Mouse (Mus musculus) limb, embryonic 13.5 days (tissue): ENCODE data around the gene Cd300lf. TPM values are rescaled to one million over a fixed set of nuclear protein-coding genes. Genes with fewer than 3 reads are reported as not detected.

Experiments
- ATAC-seq: fragments of 200-750 bp; cut with Nextera tagmentation; 2 replicates; pipeline ENCODE4 v1.8.0; 2017; ENCODE audit warnings: low read depth, moderate number of reproducible peaks, moderate TSS enrichment; ENCODE audit not compliant: low FRiP score
- H3K27ac ChIP-seq: fragments of 300-500 bp; sonication (generic); 2 replicates; pipeline ENCODE4 v1.5.1; 2015; ENCODE audit warnings: inconsistent platforms, mild to moderate bottlenecking, moderate library complexity
- H3K27me3 ChIP-seq: fragments of 300-500 bp; sonication (generic); 2 replicates; pipeline ENCODE4 v1.6.1; 2015; ENCODE audit warnings: mild to moderate bottlenecking, inconsistent platforms
- H3K36me3 ChIP-seq: fragments of 300-500 bp; sonication (generic); 2 replicates; pipeline ENCODE4 v1.6.1; 2015; ENCODE audit warnings: inconsistent platforms, mild to moderate bottlenecking, moderate library complexity
- H3K4me1 ChIP-seq: fragments of 300-500 bp; sonication (generic); 2 replicates; pipeline ENCODE4 v1.6.1; 2015; ENCODE audit warnings: inconsistent platforms
- H3K4me2 ChIP-seq: fragments of 300-500 bp; sonication (generic); replicated peaks from 2 replicates; pipeline ENCODE4 v1.6.1; 2015; ENCODE audit warnings: inconsistent platforms, mild to moderate bottlenecking, moderate library complexity
- H3K4me3 ChIP-seq: fragments of 300-500 bp; sonication (generic); 2 replicates; pipeline ENCODE4 v1.5.1; 2015; ENCODE audit warnings: moderate library complexity, mild to moderate bottlenecking, inconsistent platforms
- H3K9ac ChIP-seq: fragments of 300-500 bp; sonication (generic); 2 replicates; pipeline ENCODE4 v1.6.1; 2015; ENCODE audit warnings: mild to moderate bottlenecking, inconsistent platforms
- H3K9me3 ChIP-seq: fragments of 300-500 bp; sonication (generic); 2 replicates; pipeline ENCODE4 v1.6.1; 2016; ENCODE audit warnings: inconsistent platforms
- WGBS: fragments of 180-500 bp; shearing (Covaris S2); methylation state at CpG from one replicate; pipeline ENCODE4 v1.1.7; 2015; 5-methylcytosine and 5-hydroxymethylcytosine counted together
- polyA plus RNA-seq: library from polyadenylated mRNA; unstranded; fragments of >200 nt; fragmentation: Nextera tagmentation; extraction: Ambion mirVana; gene quantifications from 2 replicates; pipeline ENCODE4 v1.2.1, GENCODE M21; 2015

Cd300lf gene
- polyA plus RNA-seq, 1 experiment from 2014 or later = 0.09 TPM

DNA sequence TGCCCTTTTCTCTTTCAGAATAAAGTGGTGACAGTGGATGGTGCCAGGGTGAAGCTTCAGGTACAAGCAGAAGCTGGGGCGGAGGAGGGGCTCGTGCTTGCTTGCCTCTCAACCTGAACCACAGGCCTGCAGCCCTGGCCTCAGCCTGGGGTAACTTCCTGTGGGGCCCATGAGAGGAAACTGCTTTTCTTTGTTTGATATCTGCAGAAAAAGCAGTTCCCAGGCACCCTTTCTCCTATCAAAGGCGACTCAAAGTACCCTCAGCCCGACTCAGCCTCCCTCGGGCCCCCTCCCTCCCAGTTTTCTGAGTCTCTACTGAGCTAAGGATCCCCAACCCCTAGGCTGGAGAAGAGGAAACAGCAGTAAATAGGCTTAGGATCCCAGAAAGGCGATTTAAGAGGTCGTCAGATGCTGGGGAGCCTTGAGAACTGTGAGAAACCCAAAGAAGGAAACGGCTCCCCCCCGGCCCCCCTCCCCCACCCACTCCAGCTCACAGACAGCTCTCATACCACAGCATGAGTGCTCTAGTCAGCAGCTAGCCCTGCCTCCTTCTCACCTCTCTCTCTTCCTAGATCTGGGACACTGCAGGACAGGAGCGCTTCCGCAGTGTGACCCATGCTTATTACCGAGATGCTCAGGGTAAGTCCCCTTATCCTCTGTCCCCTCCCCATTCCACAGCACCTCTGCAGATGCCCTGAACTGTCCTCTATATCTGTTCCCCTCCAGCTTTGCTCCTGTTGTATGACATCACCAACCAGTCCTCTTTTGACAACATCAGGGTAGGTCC lies 24.3 kb upstream of the Cd300lf start:
- H3K4me2 ChIP-seq = no peak overlapping the region
- 29% methylated on average over 12 of the region's 12 CpGs for WGBS
- 0 out of 2 replicates have a peak overlapping the region, but pooled peaks have one; percentile 48 for H3K9ac ChIP-seq

DNA sequence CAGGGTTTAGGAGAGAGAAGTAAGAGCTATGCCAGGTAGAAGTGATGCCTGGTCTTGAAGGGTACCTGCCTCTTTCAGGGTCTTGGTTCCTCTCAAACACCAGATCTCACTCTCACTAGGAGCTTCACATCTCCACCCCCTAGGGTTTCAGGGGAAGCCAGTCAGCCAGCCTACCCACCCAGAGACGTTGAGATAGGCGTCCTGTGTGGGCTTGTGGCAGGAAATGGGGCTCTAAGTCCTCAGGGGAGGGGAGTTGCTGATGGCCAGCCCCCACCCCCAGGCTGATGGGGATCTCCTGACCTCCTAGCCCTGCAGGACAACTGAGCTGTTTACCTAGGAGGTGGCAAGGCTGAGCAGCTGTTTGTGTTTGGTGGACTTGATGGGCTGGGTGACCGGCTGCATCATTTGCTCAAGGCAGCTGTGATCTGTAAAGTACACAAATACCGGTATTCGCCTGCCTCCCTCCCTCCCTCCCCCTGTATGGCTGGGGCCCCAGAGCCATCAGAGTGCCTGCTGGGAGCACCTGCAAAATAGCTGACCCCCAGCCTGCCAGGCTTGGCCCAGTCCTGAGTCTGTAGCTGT lies 21.4 kb upstream of the Cd300lf start:
- H3K4me2 ChIP-seq = no peak overlapping the region
- no peaks in the 10 kb centered on the region for H3K36me3 ChIP-seq
- no peak overlapping the region for H3K4me3 ChIP-seq
- H3K9ac ChIP-seq = no peak overlapping the region
- H3K9me3 ChIP-seq = no peaks in the 10 kb centered on the region
- H3K27ac ChIP-seq = no peak overlapping the region
- whole genome bisulfite sequencing = 1% methylated on average over 5 of the region's 5 CpGs
- no peak for ATAC-seq
- H3K27me3 ChIP-seq = peaks cover 53% of the 10 kb centered on the region
- H3K4me1 ChIP-seq = peaks cover 42% of the 10 kb centered on the region

More for the DNA sequence above, 24.3 kb upstream of the Cd300lf start:
- H3K9me3 ChIP-seq = no peaks in the 10 kb centered on the region
- no peak for ATAC-seq
- peaks cover 59% of the 10 kb centered on the region for H3K27me3 ChIP-seq
- no peaks in the 10 kb centered on the region for H3K36me3 ChIP-seq
- peaks cover 29% of the 10 kb centered on the region for H3K4me1 ChIP-seq
- H3K4me3 ChIP-seq = no peak overlapping the region
- H3K27ac ChIP-seq = no peak overlapping the region

DNA sequence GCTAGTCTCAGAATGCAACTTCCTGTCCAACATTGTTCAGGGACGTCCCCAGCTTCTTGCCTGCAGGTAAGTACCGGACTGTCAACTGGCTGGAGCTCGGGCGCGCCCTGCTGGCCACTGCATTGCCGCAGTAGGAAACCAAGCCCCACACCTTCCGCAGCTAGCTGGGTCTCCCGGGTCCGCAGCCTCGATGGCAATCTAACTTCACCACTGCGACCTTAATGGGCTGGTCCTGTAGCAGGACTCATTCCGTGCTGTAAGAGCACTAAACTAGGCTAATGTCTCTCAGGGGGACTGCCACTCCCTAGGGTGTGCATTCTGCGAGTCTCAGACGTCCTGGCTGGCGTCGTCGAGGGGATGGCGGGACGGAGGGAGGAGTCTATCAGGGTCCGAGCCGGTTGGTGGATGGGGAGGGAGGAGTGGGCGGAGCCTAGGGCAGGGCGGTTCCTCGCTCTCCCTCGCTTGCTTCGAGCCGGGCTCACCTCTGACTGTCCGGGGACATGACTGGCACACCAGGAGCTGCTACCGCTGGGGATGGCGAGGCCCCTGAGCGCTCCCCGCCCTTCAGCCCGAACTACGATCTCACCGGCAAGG lies 20.0 kb upstream of the Cd300lf start:
- Histone ChIP-seq H3K9me3 (no peaks in the 10 kb centered on the region; the same call in 1 of the 2 replicates), H3K27me3 (peaks cover 53% of the 10 kb centered on the region), H3K36me3 (no peaks in the 10 kb centered on the region), H3K4me3 (peak overlapping the region; percentile 36), H3K9ac (peak overlapping the region; percentile 35; the same call in 1 of the 2 replicates), H3K4me1 (peaks cover 42% of the 10 kb centered on the region), H3K27ac (no peak overlapping the region), H3K4me2 (peak overlapping the region; percentile 59)
- 1% methylated on average over 33 of the region's 35 CpGs for WGBS
- ATAC-seq = peak; percentile 68

DNA sequence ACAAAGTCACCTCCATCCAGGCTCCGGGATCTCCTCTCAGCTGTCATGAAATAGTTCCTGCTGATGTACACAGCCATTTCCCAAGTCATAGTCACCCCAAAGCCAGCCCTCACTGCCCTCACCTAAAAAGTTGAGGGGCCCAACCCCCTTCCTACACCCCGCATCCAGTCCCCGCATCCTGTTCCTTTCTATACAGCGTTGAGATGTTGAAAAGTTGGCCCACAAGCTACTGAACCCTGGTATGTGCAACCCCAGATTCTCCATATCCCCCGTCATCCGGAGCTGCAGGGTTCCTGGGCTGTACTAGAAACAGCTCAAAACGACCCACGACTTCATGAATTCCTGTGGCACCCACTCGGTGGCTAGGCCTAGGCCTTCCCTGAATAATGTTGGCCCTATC lies 19.3 kb upstream of the Cd300lf start:
- ATAC-seq = no peak
- WGBS = 79% methylated on average over 9 of the region's 9 CpGs
- no peak overlapping the region for H3K27ac ChIP-seq
- H3K4me3 ChIP-seq = no peak overlapping the region
- H3K36me3 ChIP-seq = no peaks in the 10 kb centered on the region
- H3K4me1 ChIP-seq = peaks cover 36% of the 10 kb centered on the region
- no peaks in the 10 kb centered on the region; the same call in 1 of the 2 replicates for H3K9me3 ChIP-seq
- H3K4me2 ChIP-seq = no peak overlapping the region; the same call in 1 of the 2 replicates
- no peak overlapping the region for H3K9ac ChIP-seq
- H3K27me3 ChIP-seq = peaks cover 53% of the 10 kb centered on the region

DNA sequence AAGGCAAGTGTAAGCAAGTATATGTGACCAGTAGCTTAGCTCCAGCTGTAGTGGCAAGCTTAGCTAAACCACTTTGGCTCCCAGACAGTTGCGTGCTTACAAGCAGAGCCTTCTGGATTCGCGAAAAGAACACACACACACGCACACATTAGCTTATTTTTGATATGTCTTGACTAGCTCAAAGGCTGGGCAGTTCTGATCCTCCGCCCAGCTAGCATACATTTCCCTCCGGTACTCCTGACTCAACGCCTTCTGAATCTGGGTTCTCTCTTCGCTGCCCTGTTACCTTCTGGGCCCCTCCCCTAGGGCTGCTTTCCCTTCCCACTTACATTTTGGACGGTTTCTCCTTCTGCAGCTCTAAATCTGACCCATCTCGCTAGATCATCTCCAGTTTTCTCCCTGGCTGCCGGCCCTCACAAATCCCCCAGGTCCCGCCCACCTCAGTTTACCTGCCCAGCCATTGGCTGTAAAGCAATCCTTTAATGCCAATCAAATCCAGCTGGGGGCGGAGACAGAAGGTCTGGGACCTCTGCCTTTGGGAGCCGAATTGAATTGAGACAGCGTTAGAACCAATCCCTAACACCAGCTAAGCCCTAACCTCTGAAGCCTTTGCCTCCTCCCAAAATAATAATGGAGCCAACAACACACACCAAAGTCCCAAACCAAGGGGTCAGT lies 18.1 kb upstream of the Cd300lf start:
- 6% methylated on average over 15 of the region's 15 CpGs for WGBS
- peaks cover 45% of the 10 kb centered on the region for H3K27me3 ChIP-seq
- peak overlapping the region; percentile 39 for H3K4me3 ChIP-seq
- ATAC-seq = peak; percentile 79
- peak overlapping the region; percentile 67 for H3K4me2 ChIP-seq
- peaks cover 34% of the 10 kb centered on the region for H3K4me1 ChIP-seq
- no peaks in the 10 kb centered on the region; the same call in 1 of the 2 replicates for H3K9me3 ChIP-seq
- H3K27ac ChIP-seq = no peak overlapping the region
- no peaks in the 10 kb centered on the region for H3K36me3 ChIP-seq
- peak overlapping the region; percentile 63 for H3K9ac ChIP-seq

DNA sequence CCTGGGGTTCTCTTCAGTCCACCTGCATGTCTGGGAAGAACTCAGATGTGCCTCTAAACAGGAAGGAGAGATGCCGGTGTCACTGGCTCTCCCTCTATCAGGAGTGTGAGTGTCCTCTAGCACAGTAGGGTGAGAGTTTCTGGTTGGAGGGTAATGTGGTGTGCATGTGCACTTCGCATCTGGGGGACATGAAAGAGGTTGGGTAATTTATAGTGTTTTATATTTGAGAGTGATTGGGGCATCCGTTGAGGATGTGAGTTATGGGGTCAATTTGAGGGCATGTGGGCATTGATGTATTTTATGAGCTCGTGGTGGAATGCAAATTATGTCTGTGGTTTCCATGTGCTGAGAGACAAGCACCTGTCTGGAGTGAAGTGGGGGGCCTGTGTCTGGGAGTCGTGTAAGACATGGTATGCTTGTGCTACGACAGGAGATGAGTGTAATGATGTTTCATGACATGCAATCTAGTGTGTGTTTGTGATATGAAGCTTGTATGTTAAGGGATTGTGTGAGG lies 17.0 kb upstream of the Cd300lf start:
- peaks cover 35% of the 10 kb centered on the region for H3K27me3 ChIP-seq
- no peak overlapping the region for H3K27ac ChIP-seq
- no peaks in the 10 kb centered on the region for H3K36me3 ChIP-seq
- H3K4me3 ChIP-seq = no peak overlapping the region
- no peak overlapping the region for H3K9ac ChIP-seq
- H3K4me2 ChIP-seq = peak overlapping the region; percentile 67; the same call in 1 of the 2 replicates
- peaks cover 34% of the 10 kb centered on the region for H3K4me1 ChIP-seq
- ATAC-seq = no peak
- H3K9me3 ChIP-seq = no peaks in the 10 kb centered on the region; the same call in 1 of the 2 replicates
- 43% methylated on average over 6 of the region's 6 CpGs for WGBS

DNA sequence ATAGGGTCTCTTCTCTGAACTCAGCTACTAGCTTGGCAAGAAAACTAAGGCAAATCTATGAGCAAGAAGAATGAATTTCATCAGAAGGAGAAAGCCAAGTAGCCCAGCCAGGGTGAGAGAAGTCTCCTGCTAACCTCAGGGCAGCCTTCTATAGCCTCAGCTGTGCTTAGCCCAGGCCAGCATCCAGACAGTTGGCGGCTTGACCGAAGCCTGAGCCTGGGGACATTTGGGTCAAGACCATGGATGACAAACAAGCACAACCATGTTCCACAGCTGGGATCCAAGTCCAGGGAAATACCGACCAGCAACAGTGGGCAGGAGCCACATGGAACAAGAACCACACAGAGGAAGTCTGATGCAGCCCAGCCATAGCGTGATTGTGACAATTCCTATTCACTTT lies 14.0 kb upstream of the Cd300lf start:
- Histone ChIP-seq H3K4me3 (no peak overlapping the region), H3K9ac (no peak overlapping the region), H3K27me3 (peaks cover 6% of the 10 kb centered on the region), H3K9me3 (no peaks in the 10 kb centered on the region; the same call in 1 of the 2 replicates), H3K27ac (no peak overlapping the region), H3K4me1 (peaks cover 20% of the 10 kb centered on the region), H3K36me3 (no peaks in the 10 kb centered on the region), H3K4me2 (no peak overlapping the region)
- no peak for ATAC-seq
- WGBS = 86% methylated on average over 4 of the region's 4 CpGs

DNA sequence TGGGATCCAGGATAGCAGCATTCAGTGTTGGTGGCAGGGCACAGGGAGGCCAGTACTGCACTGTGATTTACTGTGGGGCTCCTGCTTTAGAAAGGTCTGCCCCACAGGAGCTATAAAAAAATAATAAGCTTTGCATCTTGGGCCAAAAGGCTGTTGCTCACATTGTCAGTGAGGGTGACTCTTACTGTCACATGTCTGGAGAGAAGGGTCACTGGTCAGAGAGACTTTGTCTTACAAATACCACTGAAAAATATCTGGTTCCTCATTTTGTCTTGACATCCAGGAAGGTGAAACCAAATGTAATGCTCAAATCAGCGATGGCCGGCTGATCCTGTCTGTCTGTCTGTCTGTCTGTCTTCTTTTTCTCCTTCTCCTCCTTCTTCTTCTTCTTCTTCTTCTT lies 8.2 kb upstream of the Cd300lf start:
- H3K27ac ChIP-seq = no peak overlapping the region
- H3K4me2 ChIP-seq = no peak overlapping the region
- H3K36me3 ChIP-seq = no peaks in the 10 kb centered on the region
- ATAC-seq = no peak
- H3K27me3 ChIP-seq = no peaks in the 10 kb centered on the region
- no peak overlapping the region for H3K9ac ChIP-seq
- 85% methylated on average over 2 of the region's 2 CpGs for WGBS
- H3K9me3 ChIP-seq = no peaks in the 10 kb centered on the region
- H3K4me3 ChIP-seq = no peak overlapping the region
- no peaks in the 10 kb centered on the region for H3K4me1 ChIP-seq

DNA sequence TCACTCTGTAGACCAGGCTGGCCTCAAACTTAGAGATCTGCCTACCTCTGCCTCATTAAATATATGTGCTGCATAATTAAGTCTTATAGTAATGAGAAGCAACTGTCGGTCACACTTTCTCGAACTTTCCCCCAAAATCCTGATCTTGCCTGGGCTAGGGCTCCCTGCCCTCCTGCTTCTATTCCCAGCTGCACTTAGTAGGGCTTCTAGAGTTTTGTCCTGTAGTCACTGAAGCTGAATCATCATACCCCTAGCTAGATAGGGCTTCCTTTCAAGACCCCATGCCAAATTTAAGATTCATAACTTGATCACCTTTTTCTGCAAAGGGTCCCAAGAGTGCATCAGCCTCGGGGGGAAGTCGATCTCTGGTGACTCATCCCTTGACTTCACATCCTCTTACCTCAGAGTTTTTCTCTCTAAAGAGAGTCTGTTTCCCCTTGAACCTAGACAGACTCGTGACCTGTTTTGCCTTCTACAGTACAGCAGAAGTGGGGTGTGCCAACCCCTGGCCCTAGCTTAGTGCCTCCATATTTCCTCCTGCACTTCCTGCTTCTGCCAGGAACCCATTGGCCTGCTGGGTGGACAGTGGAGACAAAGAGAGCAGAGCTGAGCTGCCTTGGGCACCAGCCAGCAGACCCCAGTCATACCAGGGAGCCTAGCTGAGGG lies 4.9 kb upstream of the Cd300lf start:
- Histone ChIP-seq H3K4me3 (no peak overlapping the region), H3K9ac (no peak overlapping the region), H3K4me1 (no peaks in the 10 kb centered on the region), H3K36me3 (no peaks in the 10 kb centered on the region), H3K27me3 (no peaks in the 10 kb centered on the region), H3K27ac (no peak overlapping the region), H3K4me2 (no peak overlapping the region), H3K9me3 (no peaks in the 10 kb centered on the region)
- no peak for ATAC-seq
- 82% methylated on average over 5 of the region's 5 CpGs for whole genome bisulfite sequencing

DNA sequence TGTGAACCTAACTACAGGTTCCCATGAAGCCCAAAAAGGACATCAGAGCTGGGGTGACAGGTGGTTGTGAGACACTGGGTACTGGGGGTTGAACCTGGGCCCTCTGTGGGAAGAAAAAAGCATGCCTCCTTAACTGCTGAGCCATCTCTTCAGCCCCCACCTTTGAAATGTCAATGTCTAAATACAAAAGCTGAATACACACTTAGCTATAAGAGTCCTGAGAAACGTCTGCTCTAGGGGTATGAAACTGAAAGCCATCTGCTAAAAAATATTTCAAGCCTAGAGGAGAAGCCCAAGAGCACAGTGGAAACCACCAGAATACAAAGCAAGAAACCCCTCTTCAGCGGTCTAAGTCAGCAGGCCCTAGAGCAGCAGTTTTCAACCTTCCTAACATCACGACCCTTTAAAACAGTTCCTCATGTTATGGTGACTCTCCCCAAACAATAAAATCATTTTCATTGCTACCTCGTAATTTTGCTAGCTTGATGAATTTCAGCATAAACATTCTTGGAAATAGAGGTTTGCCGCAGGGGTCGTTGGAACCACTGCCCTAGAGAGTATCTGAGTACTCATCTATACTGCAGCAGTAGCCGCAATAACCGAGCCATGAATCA lies 1.9 kb downstream of the Cd300lf start:
- no peaks in the 10 kb centered on the region for H3K4me1 ChIP-seq
- H3K9ac ChIP-seq = no peak overlapping the region
- H3K4me3 ChIP-seq = no peak overlapping the region
- H3K27ac ChIP-seq = no peak overlapping the region
- no peak overlapping the region for H3K4me2 ChIP-seq
- no peak for ATAC-seq
- WGBS = 70% methylated on average over 8 of the region's 8 CpGs
- no peaks in the 10 kb centered on the region for H3K36me3 ChIP-seq
- H3K27me3 ChIP-seq = no peaks in the 10 kb centered on the region
- H3K9me3 ChIP-seq = no peaks in the 10 kb centered on the region

DNA sequence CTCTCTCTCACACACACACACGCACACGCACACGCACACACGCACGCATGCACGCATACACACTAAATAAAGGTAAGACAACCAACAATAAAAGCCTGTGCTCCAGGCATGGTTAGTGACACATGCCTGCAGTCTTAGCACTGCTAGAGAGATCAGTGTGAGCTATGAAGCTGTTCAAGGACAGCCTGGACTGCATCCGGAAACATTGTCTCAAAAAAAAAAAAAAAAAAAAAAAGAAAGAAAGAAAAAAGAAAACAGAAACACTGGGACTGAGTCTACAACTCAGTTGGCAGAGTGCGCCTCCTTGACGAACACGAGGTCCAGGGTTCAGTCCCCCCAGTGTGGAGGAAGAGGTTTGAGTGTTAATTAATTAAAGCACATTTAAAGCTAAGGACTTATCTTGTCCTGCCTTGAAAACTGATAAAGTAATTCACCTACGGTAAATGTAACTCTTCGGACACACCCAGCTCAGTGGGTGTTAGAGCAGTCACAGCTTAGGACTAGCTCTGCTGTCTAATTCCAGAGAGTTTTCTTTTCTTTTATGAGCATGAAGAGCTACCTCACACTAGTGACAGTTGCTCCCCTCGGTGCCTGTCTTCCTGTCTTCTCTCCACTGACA lies 4.2 kb downstream of the Cd300lf start:
- H3K9me3 ChIP-seq = 0 out of 2 replicates have a peak, but pooled peaks cover under 1% of the 10 kb centered on the region
- no peak overlapping the region for H3K4me2 ChIP-seq
- H3K9ac ChIP-seq = no peak overlapping the region
- H3K27ac ChIP-seq = no peak overlapping the region
- WGBS = 91% methylated on average over 13 of the region's 13 CpGs
- ATAC-seq = no peak
- H3K36me3 ChIP-seq = no peaks in the 10 kb centered on the region
- no peaks in the 10 kb centered on the region for H3K27me3 ChIP-seq
- no peaks in the 10 kb centered on the region for H3K4me1 ChIP-seq
- H3K4me3 ChIP-seq = no peak overlapping the region
